Mouse (Mus musculus): ENCODE results near the gene Cox8b.

DNA sequence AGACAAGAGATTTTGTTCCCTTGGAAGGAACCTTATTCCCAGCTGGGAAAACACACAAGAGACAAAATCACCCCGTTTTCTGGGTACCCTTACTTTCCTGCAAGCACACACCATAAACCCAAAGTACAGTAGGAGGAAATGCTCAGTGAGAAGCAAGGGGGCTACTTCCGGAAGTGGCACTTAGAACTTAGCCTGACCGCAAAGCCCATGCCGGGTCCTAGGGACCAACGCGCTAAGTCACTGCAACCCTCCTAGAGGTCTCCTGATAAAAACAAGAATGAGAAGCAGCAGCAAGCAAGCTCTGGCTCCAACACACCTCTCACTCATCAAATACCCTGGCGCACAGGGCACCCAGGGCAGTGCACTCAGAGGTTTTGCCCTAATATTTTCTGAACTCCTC, 20.9 kb downstream of the Cox8b start:
- TF ChIP-seq CTCF (IDR thresholded peaks at IDR 0.05; ENCODE audit: borderline replicate concordance, control insufficient read depth, extremely low read depth, insufficient read depth, low read length, poor library complexity) (no peak), POLR2A (IDR thresholded peaks at IDR 0.05; ENCODE audit: control insufficient read depth, extremely low read depth, insufficient read depth, low read length, poor library complexity) (no peak)

Data from thymus, adult 2 months (tissue).